Mouse (Mus musculus) fat pad, adult 2 months (tissue): ENCODE results near the gene Spef1.
A peak's percentile ranks its signal among the peaks of the same experiment; 100 is the strongest.

ENCODE experiments used
- DNase-seq: peaks from one replicate; pipeline ENCODE4 v3.0.0-alpha.2; 2011; ENCODE audit warnings: low read depth, low spot score; ENCODE audit errors: extremely low read depth

Gene Spef1

GRCm38 (mm10) chr2:131206778-131207177, 19.7 kb upstream of the Spef1 start, which contains the start of gene Ap5s1:
Ap5s1 (plus strand) TSS chr2:131207078.
- DNase-seq = no peak

GRCm38 (mm10) chr2:131205521-131206182, 18.6 kb upstream of the Spef1 start:
- no peak for DNase-seq

DNA sequence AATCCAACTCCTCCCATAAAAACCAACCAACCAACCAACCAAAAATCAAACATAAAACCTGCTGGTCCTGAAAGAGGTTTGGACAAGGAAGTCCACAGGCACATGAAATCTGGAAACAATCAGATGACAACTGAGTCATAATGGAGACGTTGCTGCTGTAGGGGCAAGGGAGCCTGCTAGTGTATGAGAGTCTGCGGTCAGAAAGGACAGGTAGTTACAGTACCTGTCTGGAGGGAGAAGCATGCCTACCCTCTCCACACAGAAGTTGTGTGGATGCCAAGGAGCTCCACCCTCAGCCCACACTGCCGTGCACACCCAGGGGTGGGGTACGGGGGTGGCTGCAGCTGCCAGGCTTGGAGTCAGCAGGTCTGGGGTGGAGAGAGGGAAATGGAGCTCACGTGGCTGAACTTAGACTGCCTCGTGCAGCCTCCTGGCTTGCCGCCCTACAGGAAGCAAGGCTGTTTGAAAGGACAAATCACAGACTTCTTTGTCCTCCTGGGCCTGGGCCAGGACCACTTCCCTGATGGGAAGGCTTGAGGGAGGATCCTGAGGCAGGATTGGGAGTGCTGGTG, 17.4 kb upstream of the Spef1 start:
- peak; percentile 89 for DNase-seq

- no peak for DNase-seq
Observed at GRCm38 (mm10) chr2:131203816-131204409, 16.8 kb upstream of the Spef1 start.

DNA sequence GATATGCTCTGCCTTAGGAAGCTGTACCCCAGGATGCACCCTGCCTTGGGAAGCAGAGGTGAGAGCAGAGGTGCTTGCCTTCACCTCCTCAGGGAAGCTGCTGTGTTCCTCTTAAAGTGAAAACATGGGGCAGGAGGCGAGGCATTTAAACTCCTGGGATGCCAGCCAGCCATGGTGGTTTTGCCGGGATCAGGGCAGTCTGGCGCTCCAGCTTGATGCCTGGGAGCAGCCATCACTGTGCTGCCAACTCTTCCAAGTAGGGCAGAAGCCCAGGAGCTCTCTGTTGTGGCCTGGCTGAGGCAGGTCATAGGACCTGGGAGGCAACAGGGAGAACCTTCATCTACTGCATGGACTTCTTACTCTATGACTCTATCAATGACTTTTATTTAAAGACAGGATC, 14.2 kb upstream of the Spef1 start:
- DNase-seq = no peak

DNA sequence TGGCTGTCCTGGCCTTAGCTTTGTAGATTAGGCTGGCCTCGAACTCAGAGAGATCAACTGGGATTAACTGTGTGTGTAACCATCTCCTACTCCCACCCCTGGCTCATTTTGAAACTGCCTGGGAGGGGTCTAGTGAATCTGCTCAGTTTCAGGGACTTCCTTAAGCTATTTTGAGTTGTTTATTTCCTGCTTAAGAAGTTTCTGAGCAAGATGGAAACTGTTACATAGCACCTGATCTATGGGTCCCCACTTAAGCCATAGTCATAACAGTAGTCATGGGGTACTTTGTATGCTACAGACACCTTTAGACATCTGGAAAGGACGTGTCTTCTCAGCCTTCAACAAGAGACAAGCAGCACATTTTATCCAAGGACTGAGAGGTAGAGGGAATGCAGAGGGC, 13.6 kb upstream of the Spef1 start:
- no peak for DNase-seq

- no peak for DNase-seq
Observed at GRCm38 (mm10) chr2:131196606-131197316, 9.7 kb upstream of the Spef1 start.

- DNase-seq = no peak
Observed at GRCm38 (mm10) chr2:131191005-131191390, 3.9 kb upstream of the Spef1 start.

DNA sequence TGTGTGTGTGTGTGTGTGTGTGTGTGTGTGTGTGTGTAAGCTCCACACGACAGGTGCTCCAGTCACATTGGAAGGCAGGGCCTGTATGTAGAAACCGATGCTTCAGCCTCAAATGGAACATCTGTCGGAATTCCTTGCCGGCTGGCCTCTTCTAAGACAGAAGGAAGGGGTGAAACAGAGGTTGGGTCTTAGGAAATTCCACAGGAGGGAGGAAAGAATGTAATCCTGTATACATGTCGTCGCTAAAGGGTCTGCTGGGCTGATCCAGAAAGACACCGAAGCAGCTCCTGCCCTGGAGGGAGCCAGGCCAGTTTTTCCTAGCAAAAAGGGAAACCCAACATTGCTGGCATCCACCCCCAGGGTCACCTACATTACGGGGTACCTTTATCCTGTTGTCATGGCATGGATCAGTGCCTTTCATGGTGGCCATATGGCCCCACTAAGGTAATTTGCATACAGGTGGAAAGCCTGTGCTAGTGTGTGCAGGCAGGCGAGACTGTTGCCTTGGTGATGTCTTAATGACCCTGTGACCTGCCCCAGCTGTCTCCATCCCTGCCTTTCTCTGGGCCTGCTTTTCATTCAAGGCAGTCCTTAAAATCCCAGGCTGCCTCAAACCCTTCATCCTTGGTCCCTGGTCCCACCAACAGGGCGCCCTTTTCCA, 3.4 kb upstream of the Spef1 start:
- no peak for DNase-seq

- no peak for DNase-seq
Observed at GRCm38 (mm10) chr2:131189521-131190309, 2.6 kb upstream of the Spef1 start.

GRCm38 (mm10) chr2:131188311-131188710, 1.2 kb upstream of the Spef1 start:
- no peak for DNase-seq

DNA sequence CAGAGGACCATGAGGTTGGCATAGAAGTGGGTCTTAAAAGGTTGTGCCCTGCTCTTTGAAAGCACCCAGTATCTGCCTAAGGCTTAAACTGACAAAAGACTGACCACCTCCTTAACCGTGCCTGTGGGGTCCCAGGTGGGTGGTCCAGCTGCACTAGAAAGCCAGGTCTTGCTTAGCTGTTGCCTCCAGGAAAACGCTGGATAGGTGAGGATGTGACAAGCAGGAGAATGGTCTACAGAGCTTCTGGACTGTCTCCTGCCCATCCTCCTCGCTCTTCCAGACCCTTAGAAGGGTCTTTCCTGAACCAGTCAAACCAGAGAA, 480 bp upstream of the Spef1 start:
- no peak for DNase-seq

- DNase-seq = no peak
Observed at GRCm38 (mm10) chr2:131186343-131186742, 739 bp downstream of the Spef1 start.

DNA sequence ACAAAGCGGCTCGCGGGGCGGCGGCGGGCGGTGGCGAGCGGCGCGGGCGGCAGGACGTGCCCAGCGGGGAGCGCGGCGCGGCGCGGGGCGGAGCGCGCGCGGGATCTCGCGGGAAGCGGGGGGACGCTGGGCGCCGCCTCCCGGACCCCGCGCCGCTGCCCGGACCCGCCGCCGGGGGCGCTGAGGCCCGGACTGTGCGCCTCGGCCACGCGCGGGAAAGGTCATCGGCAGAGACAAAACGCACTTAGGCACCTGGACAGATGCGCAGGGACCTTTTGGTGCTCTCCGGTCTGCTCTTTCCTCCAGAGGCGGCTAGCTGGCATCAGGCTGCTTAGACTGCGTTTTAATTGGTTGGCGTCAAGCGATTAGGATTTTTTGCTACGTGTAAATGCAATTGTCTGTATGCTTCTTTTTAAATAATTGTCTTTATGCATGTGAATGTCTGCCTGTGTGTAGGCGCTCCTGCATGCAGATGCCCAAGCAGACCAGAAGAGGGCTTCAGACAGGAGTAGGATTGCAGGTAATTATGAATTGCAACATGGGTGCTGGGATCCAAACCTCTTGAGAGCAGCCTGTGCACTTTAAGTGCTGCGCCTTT, 7.0 kb downstream of the Spef1 start, which contains the start of gene Cenpb:
TSS of gene Cenpb (minus strand) at position 78 of the 598 bp plus-strand sequence.
- no peak for DNase-seq

DNA sequence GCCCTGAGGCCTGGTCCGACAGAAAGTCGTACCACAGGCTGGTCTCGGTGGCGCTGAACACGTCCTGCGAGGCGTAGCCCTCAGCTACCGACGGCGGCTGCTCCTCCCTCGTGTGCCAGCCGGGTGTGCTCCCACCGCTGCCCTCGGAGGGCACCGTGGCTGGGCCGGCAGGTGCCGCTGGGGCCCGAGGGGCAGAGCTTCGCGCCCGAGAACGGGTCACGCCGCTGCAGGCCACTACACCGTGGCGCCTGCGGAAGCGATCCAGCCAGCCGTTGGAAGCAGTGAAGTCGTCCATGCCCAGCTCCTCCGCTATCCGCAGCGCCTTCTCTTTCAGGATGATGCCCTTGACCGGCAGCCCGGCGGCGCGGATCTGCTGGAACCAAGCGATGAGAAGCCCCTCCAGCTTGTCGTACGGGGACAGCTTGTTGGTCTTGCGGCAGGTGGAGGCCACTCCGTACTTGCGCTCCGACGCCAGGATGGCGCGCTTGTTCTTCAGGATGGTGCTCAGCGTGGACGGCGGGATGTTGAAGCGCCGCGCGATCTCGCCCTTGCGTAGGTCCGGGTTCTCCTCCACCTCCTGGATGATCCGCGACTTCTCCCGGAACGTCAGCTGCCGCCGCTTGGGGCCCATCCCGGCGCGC, 7.7 kb downstream of the Spef1 start:
- DNase-seq = no peak

DNA sequence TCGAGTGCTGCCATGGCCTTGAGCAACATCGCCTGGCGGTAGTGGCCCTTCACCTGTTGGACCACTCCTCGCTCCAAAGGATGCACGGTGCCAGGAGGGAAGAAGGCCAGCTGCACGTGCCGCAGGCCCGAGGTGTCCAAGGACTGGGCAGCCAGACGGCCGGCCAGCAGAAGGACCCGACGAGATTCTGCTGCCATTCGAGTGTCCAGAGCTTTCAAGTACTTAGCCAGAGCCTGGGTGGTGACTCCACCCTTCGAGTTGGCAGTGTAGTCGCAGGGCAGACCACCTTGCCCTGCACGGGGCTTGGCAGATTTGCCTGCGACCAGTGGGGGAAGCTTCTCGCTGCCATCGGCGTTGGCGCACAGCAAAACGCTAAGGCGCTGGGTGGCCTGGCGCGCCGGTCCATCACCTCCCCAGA, 8.2 kb downstream of the Spef1 start:
- DNase-seq = no peak

GRCm38 (mm10) chr2:131177932-131178331, 9.2 kb downstream of the Spef1 start:
- no peak for DNase-seq

GRCm38 (mm10) chr2:131176491-131176890, 10.6 kb downstream of the Spef1 start:
- peak; percentile 88 for DNase-seq

- DNase-seq = no peak
Observed at GRCm38 (mm10) chr2:131175945-131176309, 11.2 kb downstream of the Spef1 start.
